Mouse (Mus musculus) CD4-positive, CD25-positive, alpha-beta regulatory T cell, adult 4 months (primary cell): ENCODE results near the gene Tmem9. TPM values are rescaled to one million over a fixed set of nuclear protein-coding genes. Genes with fewer than 3 reads are reported as not detected.

Experiments
- polyA plus RNA-seq, 2 experiments: library from polyadenylated mRNA; unstranded; fragments of 100-300 nt; shearing (Covaris generic); gene quantifications; one replicate each; pipeline ENCODE4 v1.2.1; 2017

Tmem9 gene
- polyA plus RNA-seq, 2 experiments from 2014 or later, result 36.4 to 64.0 TPM

Other genes starting within 250 kb of the Tmem9 start
- gene Phlda3, start 242.0 kb upstream of the Tmem9 start, polyA plus RNA-seq, result under 1 TPM; 0.58 to 0.98 TPM
- not detected for gene Tnni1, start 228.7 kb upstream of the Tmem9 start, polyA plus RNA-seq
- gene Lad1, start 189.6 kb upstream of the Tmem9 start, polyA plus RNA-seq, result 10 to 100 TPM in 1 of 2 experiments, 1 to 10 TPM in 1; 9.2 to 13.6 TPM
- 1 to 10 TPM in 1 of 2 experiments, under 1 TPM in 1; 0.83 to 1.4 TPM for gene Tnnt2, start 171.8 kb upstream of the Tmem9 start, polyA plus RNA-seq
- gene Pkp1, start 88.9 kb upstream of the Tmem9 start, polyA plus RNA-seq, result not detected
- gene Igfn1, start 1.8 kb upstream of the Tmem9 start, polyA plus RNA-seq, result not detected
- gene Ascl5, start 42.7 kb downstream of the Tmem9 start, polyA plus RNA-seq, result not detected
- 1 to 10 TPM; 3.6 to 6.9 TPM for gene Cacna1s, start 44.6 kb downstream of the Tmem9 start, polyA plus RNA-seq
- 10 to 100 TPM; 34.7 to 38.6 TPM for gene Kif21b, start 123.2 kb downstream of the Tmem9 start, polyA plus RNA-seq
- gene Mroh3, start 204.7 kb downstream of the Tmem9 start, polyA plus RNA-seq, result not detected
- gene Inava, start 226.1 kb downstream of the Tmem9 start, polyA plus RNA-seq, result under 1 TPM in 1 of 2 experiments, not detected in 1; 0.28 TPM